Mouse (Mus musculus) heart, postnatal 10 days (tissue): ENCODE measurements at regions not wholly inside any gene's neighbourhood (a gene's known extent, or its start where the extent isn't known, plus 50 kb on each side); places are given as distances from the start of the nearest gene placed in this dataset.

Experiments
- DNase-seq, 2 experiments: peaks; one replicate each; pipeline ENCODE4 v3.0.0; 2021
- intact Hi-C: fragments of 180-260 bp; cut with DNase I; formaldehyde crosslinking; loops from one replicate; pipeline ENCODE4 v1.15.1; 2025

- peak in 1 of 2 experiments; percentile 3 for DNase-seq
Observed at GRCm38 (mm10) chr3:148362453-148362864, 627.9 kb downstream of the Adgrl2 start.

GRCm38 (mm10) chr3:148343633-148344361 lies 646.6 kb downstream of the Adgrl2 start:
- intact Hi-C loops: loop anchor here (5.0 to 10.0 kb wide), 2 partner anchors 551 to 644 kb away; no protein-coding TSS in a partner anchor

More at GRCm38 (mm10) chr3:148362453-148362864, 627.9 kb downstream of the Adgrl2 start:
- intact Hi-C loops: no loop called here

GRCm38 (mm10) chr3:148343256-148343632 lies 647.1 kb downstream of the Adgrl2 start:
- DNase-seq: peak; percentile 30 to 43
- intact Hi-C loops: loop anchor here (5.0 to 10.0 kb wide), 2 partner anchors 552 to 644 kb away; no protein-coding TSS in a partner anchor

More at GRCm38 (mm10) chr3:148343633-148344361, 646.6 kb downstream of the Adgrl2 start:
- DNase-seq: peak; percentile 83 to 85

GRCm38 (mm10) chr3:148339258-148339657 lies 651.1 kb downstream of the Adgrl2 start:
- DNase-seq: no peak
- intact Hi-C loops: no loop called here

GRCm38 (mm10) chr3:148336640-148337039 lies 653.7 kb downstream of the Adgrl2 start:
- peak; percentile 7 to 9 for DNase-seq
- intact Hi-C loops: no loop called here

DNA sequence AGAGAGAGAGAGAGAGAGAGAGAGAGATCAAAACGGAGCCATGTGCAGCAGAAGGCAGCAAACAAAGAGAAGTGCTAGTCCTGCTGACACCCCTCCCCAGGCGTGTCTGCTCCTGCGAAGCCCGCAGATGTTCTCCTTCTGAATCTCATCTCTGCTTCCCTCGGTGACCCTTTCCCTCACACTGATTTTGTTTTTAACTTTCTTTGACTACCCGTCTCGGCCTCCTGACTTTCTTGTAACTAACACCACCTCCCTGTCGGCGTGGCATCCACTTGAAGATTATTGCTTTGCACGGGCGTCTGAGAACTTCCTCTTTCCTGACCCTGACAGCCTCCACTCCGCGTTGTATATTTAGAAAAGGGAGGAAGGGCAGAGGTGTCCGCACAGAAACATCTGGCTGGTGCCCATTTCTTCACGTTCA lies 654.3 kb downstream of the Adgrl2 start:
- intact Hi-C loops: no loop called here
- DNase-seq: peak; percentile 28 to 31

DNA sequence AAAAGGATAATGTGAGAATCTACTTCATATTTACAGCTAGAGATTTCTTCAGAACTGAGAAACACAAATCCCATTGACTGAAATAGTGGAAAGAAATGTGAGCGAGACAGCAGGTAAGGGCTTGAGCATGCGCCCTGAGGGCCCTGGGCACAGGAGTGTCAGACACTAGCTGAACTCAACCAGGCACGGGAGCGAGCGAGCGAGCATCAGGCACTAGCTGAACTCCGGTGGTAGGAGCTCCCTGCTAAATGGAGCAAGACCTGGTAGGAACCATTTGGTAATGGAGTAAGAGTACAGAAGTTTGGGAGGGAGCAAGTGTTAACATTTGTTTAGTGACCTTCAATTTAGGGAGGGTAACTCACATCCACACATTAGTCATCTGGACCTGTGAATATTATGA lies 654.7 kb downstream of the Adgrl2 start:
- intact Hi-C loops: no loop called here

DNA sequence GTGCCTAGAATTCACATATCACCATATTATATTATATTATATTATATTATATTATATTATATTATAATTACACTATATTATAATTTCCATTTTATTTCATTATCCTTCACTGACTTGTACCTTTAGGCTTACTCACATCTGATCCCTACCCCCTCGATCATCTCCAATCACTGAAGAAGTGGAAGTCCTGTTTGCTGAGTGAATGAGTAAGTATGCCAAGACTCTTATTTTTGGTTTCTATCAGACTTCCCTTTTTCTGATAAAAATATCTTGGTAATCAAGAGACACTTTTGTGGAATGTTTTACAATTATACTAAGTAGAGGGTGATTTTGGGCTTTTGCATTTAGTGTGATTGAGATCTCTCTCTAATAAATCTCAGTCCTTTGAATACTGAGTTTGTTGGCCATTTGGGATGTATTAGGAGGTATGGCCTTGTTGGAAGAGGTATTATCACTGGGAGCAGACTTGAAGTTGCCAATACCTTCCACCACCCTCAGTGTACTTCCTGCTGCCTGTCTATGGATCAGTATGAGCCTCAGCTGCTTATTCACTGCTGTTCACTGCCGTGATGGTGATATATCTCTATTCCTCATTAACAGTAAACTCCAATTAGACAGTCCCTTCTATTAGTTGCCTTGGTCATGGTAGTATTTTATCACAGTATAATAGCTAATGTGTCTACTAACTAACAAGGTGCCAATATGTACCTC lies 665.3 kb downstream of the Adgrl2 start:
- intact Hi-C loops: no loop called here
- DNase-seq: no peak

More for the DNA sequence above, 654.7 kb downstream of the Adgrl2 start:
- DNase-seq: peak in 1 of 2 experiments; percentile 2

DNA sequence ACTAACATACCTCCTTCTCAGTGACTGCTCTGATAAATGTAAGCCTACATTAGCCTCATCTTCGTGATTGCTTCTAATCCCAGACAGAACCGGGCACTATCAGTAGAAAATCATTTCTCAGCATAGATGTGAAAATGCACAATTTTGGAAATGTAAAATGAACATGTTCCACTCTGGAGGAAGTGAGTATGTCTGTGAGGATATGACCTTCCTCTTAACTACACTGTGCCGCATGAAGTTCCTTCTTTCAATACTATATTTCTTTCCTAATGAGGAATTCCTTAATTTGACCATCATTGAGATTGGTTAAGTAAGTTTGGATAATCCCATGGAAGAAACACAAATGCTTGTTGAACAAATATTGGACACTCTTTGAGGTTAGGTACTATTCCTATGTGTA lies 668.5 kb downstream of the Adgrl2 start:
- no peak for DNase-seq

GRCm38 (mm10) chr3:148316198-148316597 lies 674.2 kb downstream of the Adgrl2 start:
- intact Hi-C loops: no loop called here
- no peak for DNase-seq

More for the DNA sequence above, 668.5 kb downstream of the Adgrl2 start:
- intact Hi-C loops: no loop called here

GRCm38 (mm10) chr3:148315286-148315685 lies 675.1 kb downstream of the Adgrl2 start:
- intact Hi-C loops: no loop called here
- DNase-seq: no peak

DNA sequence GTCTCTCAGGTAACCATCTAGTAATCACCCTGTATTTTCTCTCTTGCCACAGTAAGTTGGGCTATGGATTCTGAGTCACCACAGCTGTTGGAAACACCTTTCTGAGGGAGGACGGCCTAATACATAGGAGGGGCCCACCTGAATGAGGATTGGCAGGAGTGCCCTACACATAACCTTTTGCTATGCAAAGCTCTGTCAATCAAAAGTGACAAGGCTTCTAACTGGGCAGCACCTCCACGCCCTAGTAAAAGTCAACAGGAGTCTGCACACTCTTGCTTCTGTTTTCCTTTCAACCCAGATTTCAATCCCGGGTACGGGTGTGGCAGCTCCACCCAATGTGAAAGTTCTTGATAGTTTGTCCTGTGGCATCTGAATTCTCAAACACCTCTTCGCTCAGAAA lies 694.8 kb downstream of the Adgrl2 start:
- intact Hi-C loops: no loop called here
- DNase-seq: no peak

GRCm38 (mm10) chr3:148278978-148279377 lies 711.4 kb downstream of the Adgrl2 start:
- no peak for DNase-seq
- intact Hi-C loops: no loop called here

- no peak for DNase-seq
- intact Hi-C loops: no loop called here
Observed at GRCm38 (mm10) chr3:148272159-148272848, 718.1 kb downstream of the Adgrl2 start.

DNA sequence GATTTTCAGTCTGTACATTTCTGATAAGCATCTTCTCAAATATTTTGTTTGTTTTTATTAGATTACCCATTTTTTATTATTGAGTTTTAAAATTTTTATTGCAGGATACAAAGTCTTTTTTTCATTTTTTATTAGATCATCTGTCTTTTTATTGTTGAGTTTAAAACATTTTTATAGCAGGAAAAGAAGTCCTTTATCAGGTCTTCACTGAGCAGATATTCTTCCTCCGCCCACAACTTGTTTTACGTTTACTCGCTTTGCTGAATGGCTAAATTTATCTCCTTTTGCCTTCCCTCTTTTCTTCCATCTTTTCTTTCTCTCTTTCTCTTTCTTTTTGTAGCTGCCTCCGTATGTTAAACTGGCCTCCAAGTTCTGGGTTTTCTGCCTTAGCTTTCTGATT lies 721.5 kb downstream of the Adgrl2 start:
- intact Hi-C loops: no loop called here

GRCm38 (mm10) chr3:148259211-148259610 lies 731.1 kb downstream of the Adgrl2 start:
- intact Hi-C loops: no loop called here
- DNase-seq: no peak

More for the DNA sequence above, 721.5 kb downstream of the Adgrl2 start:
- DNase-seq: no peak

- peak; percentile 84 to 88 for DNase-seq
- intact Hi-C loops: no loop called here
Observed at GRCm38 (mm10) chr3:148248617-148249016, 741.7 kb downstream of the Adgrl2 start.

DNA sequence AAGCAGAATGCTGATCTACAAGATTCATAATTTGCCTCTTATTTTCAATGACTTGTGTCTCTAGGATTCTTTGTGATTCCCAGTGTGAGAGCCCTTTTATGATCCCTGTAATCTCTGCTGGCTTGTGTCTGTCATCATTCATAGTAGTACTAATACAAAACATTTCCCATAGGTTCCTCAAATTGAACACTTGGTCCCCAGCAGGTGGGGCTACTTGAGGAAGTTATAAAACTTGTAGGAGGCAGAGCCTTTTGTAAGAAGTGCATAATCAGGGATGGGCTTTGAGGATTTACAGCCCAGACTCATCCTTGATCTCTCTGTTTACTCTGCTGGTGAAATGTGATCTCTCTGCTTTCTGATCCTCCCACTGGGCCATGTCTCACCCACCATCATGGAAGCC lies 743.6 kb downstream of the Adgrl2 start:
- intact Hi-C loops: no loop called here
- no peak for DNase-seq

GRCm38 (mm10) chr3:148238093-148238492 lies 752.3 kb downstream of the Adgrl2 start:
- no peak for DNase-seq
- intact Hi-C loops: no loop called here

DNA sequence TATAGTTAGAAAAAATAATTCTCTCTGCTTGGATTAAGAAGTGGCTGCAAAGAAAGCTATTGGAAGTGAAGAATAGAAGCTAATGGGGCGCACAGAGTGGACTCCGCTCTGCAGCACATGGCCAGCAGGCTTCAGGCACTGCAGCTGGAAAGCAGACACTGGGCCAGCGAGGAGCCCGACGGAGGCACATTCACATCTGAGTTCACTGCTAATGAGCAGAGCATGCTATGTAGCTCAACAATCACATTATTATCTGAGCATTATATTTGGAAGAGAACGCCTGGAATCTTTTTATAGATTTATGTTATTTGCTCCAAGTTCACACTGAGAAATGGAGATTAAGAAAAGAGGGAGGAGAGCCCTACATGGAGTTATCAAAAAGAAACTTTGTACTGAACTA lies 752.8 kb downstream of the Adgrl2 start:
- peak; percentile 12 to 21 for DNase-seq
- intact Hi-C loops: no loop called here

DNA sequence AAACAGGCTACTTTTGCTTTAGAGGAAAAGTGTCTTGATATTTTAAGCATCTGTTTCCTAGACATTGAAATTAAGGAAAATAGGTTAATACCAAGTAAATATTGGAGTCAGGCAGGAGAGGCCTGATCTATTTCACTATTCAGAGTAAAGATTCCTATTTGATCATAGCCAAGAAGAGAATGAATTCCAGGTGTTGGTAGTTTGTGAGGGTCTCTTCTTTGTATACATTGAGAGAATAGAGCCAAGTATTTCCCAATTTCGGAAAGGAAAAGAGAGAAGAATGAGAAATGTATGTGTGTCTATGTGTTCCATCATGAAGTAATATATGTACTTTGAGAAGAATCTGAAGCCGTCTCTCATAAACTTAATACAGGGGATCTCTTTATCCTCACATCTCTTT lies 756.7 kb downstream of the Adgrl2 start:
- intact Hi-C loops: no loop called here

More for the DNA sequence above, 756.7 kb downstream of the Adgrl2 start:
- no peak for DNase-seq
